Mouse (Mus musculus): ENCODE measurements around the gene Dlgap1. TPM values are rescaled to one million over a fixed set of nuclear protein-coding genes. Genes with fewer than 3 reads are reported as not detected.

Dlgap1 gene
- polyA plus RNA-seq, 1 experiment, result 0.26 TPM

- no peak for TF ChIP-seq CTCF (IDR thresholded peaks at IDR 0.05; ENCODE audit: borderline replicate concordance, insufficient read depth, low read length)
- no peak for TF ChIP-seq POLR2A (IDR thresholded peaks at IDR 0.05; ENCODE audit: low read depth, low read length)
- peaks cover 5% of the 10 kb centered on the region; the same call in 1 of the 2 replicates for H3K4me1 ChIP-seq (ENCODE audit: control insufficient read depth, insufficient read depth, low read length)
These were observed 38.7 kb downstream of the Dlgap1 start for GRCm38 (mm10) chr17:70007607-70008006.

GRCm38 (mm10) chr17:70016511-70016910 lies 47.6 kb downstream of the Dlgap1 start:
- H3K4me3 ChIP-seq (ENCODE audit: insufficient read depth, low read length), result no peak overlapping the region
- TF ChIP-seq CTCF (IDR thresholded peaks at IDR 0.05; ENCODE audit: borderline replicate concordance, insufficient read depth, low read length) (no peak), POLR2A (IDR thresholded peaks at IDR 0.05; ENCODE audit: low read depth, low read length) (no peak)
- H3K27ac ChIP-seq (ENCODE audit: insufficient read depth, low read length), result no peak overlapping the region
- no peaks in the 10 kb centered on the region for H3K4me1 ChIP-seq (ENCODE audit: control insufficient read depth, insufficient read depth, low read length)

More at GRCm38 (mm10) chr17:70007607-70008006, 38.7 kb downstream of the Dlgap1 start:
- Histone ChIP-seq H3K4me3 (ENCODE audit: insufficient read depth, low read length) (no peak overlapping the region), H3K27ac (ENCODE audit: insufficient read depth, low read length) (no peak overlapping the region)

- TF ChIP-seq CTCF (IDR thresholded peaks at IDR 0.05; ENCODE audit: borderline replicate concordance, insufficient read depth, low read length) (no peak), POLR2A (IDR thresholded peaks at IDR 0.05; ENCODE audit: low read depth, low read length) (no peak)
- Histone ChIP-seq H3K4me1 (ENCODE audit: control insufficient read depth, insufficient read depth, low read length) (no peaks in the 10 kb centered on the region), H3K27ac (ENCODE audit: insufficient read depth, low read length) (no peak overlapping the region), H3K4me3 (ENCODE audit: insufficient read depth, low read length) (no peak overlapping the region)
These were observed 51.5 kb downstream of the Dlgap1 start for GRCm38 (mm10) chr17:70020376-70020775.

GRCm38 (mm10) chr17:70022618-70023017 lies 53.7 kb downstream of the Dlgap1 start:
- Histone ChIP-seq H3K4me1 (ENCODE audit: control insufficient read depth, insufficient read depth, low read length) (no peaks in the 10 kb centered on the region), H3K4me3 (ENCODE audit: insufficient read depth, low read length) (no peak overlapping the region), H3K27ac (ENCODE audit: insufficient read depth, low read length) (no peak overlapping the region)
- TF ChIP-seq CTCF (IDR thresholded peaks at IDR 0.05; ENCODE audit: borderline replicate concordance, insufficient read depth, low read length) (no peak), POLR2A (IDR thresholded peaks at IDR 0.05; ENCODE audit: low read depth, low read length) (no peak)

- TF ChIP-seq POLR2A (IDR thresholded peaks at IDR 0.05; ENCODE audit: low read depth, low read length), result no peak
- no peak for TF ChIP-seq CTCF (IDR thresholded peaks at IDR 0.05; ENCODE audit: borderline replicate concordance, insufficient read depth, low read length)
- no peak overlapping the region for H3K27ac ChIP-seq (ENCODE audit: insufficient read depth, low read length)
- H3K4me3 ChIP-seq (ENCODE audit: insufficient read depth, low read length), result no peak overlapping the region
- H3K4me1 ChIP-seq (ENCODE audit: control insufficient read depth, insufficient read depth, low read length), result no peaks in the 10 kb centered on the region
These were observed 66.0 kb downstream of the Dlgap1 start for GRCm38 (mm10) chr17:70034862-70035261.

- peaks cover 4% of the 10 kb centered on the region for H3K4me1 ChIP-seq (ENCODE audit: control insufficient read depth, insufficient read depth, low read length)
- TF ChIP-seq CTCF (IDR thresholded peaks at IDR 0.05; ENCODE audit: borderline replicate concordance, insufficient read depth, low read length), result no peak
- TF ChIP-seq POLR2A (IDR thresholded peaks at IDR 0.05; ENCODE audit: low read depth, low read length), result no peak
- no peak overlapping the region for H3K4me3 ChIP-seq (ENCODE audit: insufficient read depth, low read length)
- no peak overlapping the region for H3K27ac ChIP-seq (ENCODE audit: insufficient read depth, low read length)
These were observed 72.0 kb downstream of the Dlgap1 start for GRCm38 (mm10) chr17:70040751-70041430.

GRCm38 (mm10) chr17:70068281-70068680 lies 99.4 kb downstream of the Dlgap1 start:
- no peak for TF ChIP-seq POLR2A (IDR thresholded peaks at IDR 0.05; ENCODE audit: low read depth, low read length)
- no peak for TF ChIP-seq CTCF (IDR thresholded peaks at IDR 0.05; ENCODE audit: borderline replicate concordance, insufficient read depth, low read length)
- H3K4me3 ChIP-seq (ENCODE audit: insufficient read depth, low read length), result no peak overlapping the region
- no peaks in the 10 kb centered on the region for H3K4me1 ChIP-seq (ENCODE audit: control insufficient read depth, insufficient read depth, low read length)
- H3K27ac ChIP-seq (ENCODE audit: insufficient read depth, low read length), result no peak overlapping the region

- no peak overlapping the region for H3K27ac ChIP-seq (ENCODE audit: insufficient read depth, low read length)
- no peaks in the 10 kb centered on the region for H3K4me1 ChIP-seq (ENCODE audit: control insufficient read depth, insufficient read depth, low read length)
- no peak overlapping the region for H3K4me3 ChIP-seq (ENCODE audit: insufficient read depth, low read length)
- TF ChIP-seq POLR2A (IDR thresholded peaks at IDR 0.05; ENCODE audit: low read depth, low read length) (no peak), CTCF (IDR thresholded peaks at IDR 0.05; ENCODE audit: borderline replicate concordance, insufficient read depth, low read length) (no peak)
These were observed 103.2 kb downstream of the Dlgap1 start for GRCm38 (mm10) chr17:70072066-70072465.

GRCm38 (mm10) chr17:70088220-70088619 lies 119.3 kb downstream of the Dlgap1 start:
- Histone ChIP-seq H3K4me3 (ENCODE audit: insufficient read depth, low read length) (no peak overlapping the region), H3K27ac (ENCODE audit: insufficient read depth, low read length) (no peak overlapping the region), H3K4me1 (ENCODE audit: control insufficient read depth, insufficient read depth, low read length) (peaks cover 2% of the 10 kb centered on the region; the same call in 1 of the 2 replicates)
- TF ChIP-seq CTCF (IDR thresholded peaks at IDR 0.05; ENCODE audit: borderline replicate concordance, insufficient read depth, low read length), result no peak
- TF ChIP-seq POLR2A (IDR thresholded peaks at IDR 0.05; ENCODE audit: low read depth, low read length), result no peak

- no peak for TF ChIP-seq POLR2A (IDR thresholded peaks at IDR 0.05; ENCODE audit: low read depth, low read length)
- Histone ChIP-seq H3K4me3 (ENCODE audit: insufficient read depth, low read length) (no peak overlapping the region), H3K4me1 (ENCODE audit: control insufficient read depth, insufficient read depth, low read length) (peaks cover 2% of the 10 kb centered on the region; the same call in 1 of the 2 replicates), H3K27ac (ENCODE audit: insufficient read depth, low read length) (no peak overlapping the region)
These were observed 121.9 kb downstream of the Dlgap1 start for GRCm38 (mm10) chr17:70090737-70091136.

All from embryonic fibroblast, embryonic 13.5 days (primary cell).